Mouse (Mus musculus): ENCODE results near the gene Lrrc26. TPM values are rescaled to one million over a fixed set of nuclear protein-coding genes. Genes with fewer than 3 reads are reported as not detected.
A peak's percentile ranks its signal among the peaks of the same experiment; 100 is the strongest.

The Lrrc26 gene
- total RNA-seq (2014; rRNA removed) (not detected in 2 replicates), polyA plus RNA-seq (2015; fragmentation: Nextera tagmentation; extraction: Ambion mirVana) (0.23 and 0.26 TPM in 2 replicates)

- no peak for TF ChIP-seq CTCF (IDR thresholded peaks at IDR 0.05)
- Histone ChIP-seq H3K9ac (replicated peaks; ENCODE audit: low read length, poor library complexity, severe bottlenecking) (peak within 1 kb of the TSS; percentile 1; the same call in 1 of the 2 replicates), H3K9me3 (ENCODE audit: low read length) (no peaks in the 10 kb centered on the region), H3K36me3 (ENCODE audit: insufficient read depth, low read length) (peaks cover 30% of the 10 kb centered on the region), H3K27me3 (ENCODE audit: insufficient read depth, low read length) (peaks cover 45% of the 10 kb centered on the region), H3K4me1 (ENCODE audit: insufficient read depth, low read length) (peaks cover 11% of the 10 kb centered on the region; the same call in 1 of the 2 replicates), H3K4me3 (ENCODE audit: low read depth, low read length) (peak within 1 kb of the TSS; percentile 18), H3K27ac (ENCODE audit: low read depth, low read length) (no peak within 1 kb of the TSS), H3K4me2 (ENCODE audit: low read depth, low read length, poor library complexity, severe bottlenecking) (peak within 1 kb of the TSS; percentile 50)
- DNase-seq (ENCODE audit: low spot score): peak; percentile 67
- ATAC-seq (ENCODE audit: low FRiP score): no peak
- WGBS: 5% methylated on average over 11 of the region's 11 CpGs
Measured at GRCm38 (mm10) chr2:25289651-25290050, at the start of gene Lrrc26. Gene Lrrc26, plus strand, starts transcription at chr2:25289915.

GRCm38 (mm10) chr2:25240310-25240709 lies 49.4 kb upstream of the Lrrc26 start:
- no peaks in the 10 kb centered on the region for H3K9me3 ChIP-seq (ENCODE audit: low read length)
- WGBS: 53% methylated on average over 8 of the region's 8 CpGs
- peaks cover 7% of the 10 kb centered on the region for H3K36me3 ChIP-seq (ENCODE audit: insufficient read depth, low read length)
- H3K27ac ChIP-seq (ENCODE audit: low read depth, low read length): peak overlapping the region; percentile 59; the same call in 1 of the 2 replicates
- ATAC-seq (ENCODE audit: low FRiP score) (no peak), DNase-seq (ENCODE audit: low spot score) (no peak)
- peak overlapping the region; percentile 94 for H3K4me2 ChIP-seq (ENCODE audit: low read depth, low read length, poor library complexity, severe bottlenecking)
- TF ChIP-seq CTCF (IDR thresholded peaks at IDR 0.05): no peak
- H3K4me3 ChIP-seq (ENCODE audit: low read depth, low read length): peak overlapping the region; percentile 75; the same call in 1 of the 2 replicates
- no peaks in the 10 kb centered on the region; the same call in 1 of the 2 replicates for H3K27me3 ChIP-seq (ENCODE audit: insufficient read depth, low read length)
- H3K4me1 ChIP-seq (ENCODE audit: insufficient read depth, low read length): peaks cover 9% of the 10 kb centered on the region; the same call in 1 of the 2 replicates
- no peak overlapping the region for H3K9ac ChIP-seq (replicated peaks; ENCODE audit: low read length, poor library complexity, severe bottlenecking)

- ATAC-seq (ENCODE audit: low FRiP score) (peak; percentile 79), DNase-seq (ENCODE audit: low spot score) (peak; percentile 84)
- Histone ChIP-seq H3K27me3 (ENCODE audit: insufficient read depth, low read length) (no peaks in the 10 kb centered on the region; the same call in 1 of the 2 replicates), H3K27ac (ENCODE audit: low read depth, low read length) (peak overlapping the region; percentile 80), H3K36me3 (ENCODE audit: insufficient read depth, low read length) (peaks cover 12% of the 10 kb centered on the region), H3K4me2 (ENCODE audit: low read depth, low read length, poor library complexity, severe bottlenecking) (peak overlapping the region; percentile 94), H3K4me1 (ENCODE audit: insufficient read depth, low read length) (peaks cover 9% of the 10 kb centered on the region; the same call in 1 of the 2 replicates), H3K9ac (replicated peaks; ENCODE audit: low read length, poor library complexity, severe bottlenecking) (peak overlapping the region; percentile 87), H3K9me3 (ENCODE audit: low read length) (no peaks in the 10 kb centered on the region), H3K4me3 (ENCODE audit: low read depth, low read length) (peak overlapping the region; percentile 75)
- TF ChIP-seq CTCF (IDR thresholded peaks at IDR 0.05): no peak
- under 1% methylated on average over 29 of the region's 29 CpGs for WGBS
Measured at GRCm38 (mm10) chr2:25240723-25241437, 48.8 kb upstream of the Lrrc26 start.

GRCm38 (mm10) chr2:25241438-25241775 lies 48.3 kb upstream of the Lrrc26 start:
- H3K4me3 ChIP-seq (ENCODE audit: low read depth, low read length): peak overlapping the region; percentile 75
- WGBS: 14% methylated on average over 6 of the region's 6 CpGs
- peak overlapping the region; percentile 87 for H3K9ac ChIP-seq (replicated peaks; ENCODE audit: low read length, poor library complexity, severe bottlenecking)

GRCm38 (mm10) chr2:25242101-25242506 lies 47.6 kb upstream of the Lrrc26 start, which contains the start of the genes Rnf208 and Cysrt1:
Gene Rnf208, plus strand, starts transcription at chr2:25242255.
Gene Cysrt1, minus strand, starts transcription at chr2:25242452.
- 2% methylated on average over 42 of the region's 59 CpGs for WGBS
- ATAC-seq (ENCODE audit: low FRiP score) (peak; percentile 60), DNase-seq (ENCODE audit: low spot score) (peak; percentile 57)
- peaks cover 17% of the 10 kb centered on the region for H3K36me3 ChIP-seq (ENCODE audit: insufficient read depth, low read length)
- no peaks in the 10 kb centered on the region for H3K27me3 ChIP-seq (ENCODE audit: insufficient read depth, low read length)
- H3K4me1 ChIP-seq (ENCODE audit: insufficient read depth, low read length): peaks cover 9% of the 10 kb centered on the region; the same call in 1 of the 2 replicates
- no peak for TF ChIP-seq CTCF (IDR thresholded peaks at IDR 0.05)
- peak within 1 kb of the TSS; percentile 94 for H3K4me2 ChIP-seq (ENCODE audit: low read depth, low read length, poor library complexity, severe bottlenecking)
- peak within 1 kb of the TSS; percentile 75 for H3K4me3 ChIP-seq (ENCODE audit: low read depth, low read length)
- H3K27ac ChIP-seq (ENCODE audit: low read depth, low read length): peak within 1 kb of the TSS; percentile 80
- H3K9me3 ChIP-seq (ENCODE audit: low read length): no peaks in the 10 kb centered on the region
- peak within 1 kb of the TSS; percentile 87 for H3K9ac ChIP-seq (replicated peaks; ENCODE audit: low read length, poor library complexity, severe bottlenecking)

More at GRCm38 (mm10) chr2:25241438-25241775, 48.3 kb upstream of the Lrrc26 start:
- Histone ChIP-seq H3K9me3 (ENCODE audit: low read length) (no peaks in the 10 kb centered on the region), H3K4me2 (ENCODE audit: low read depth, low read length, poor library complexity, severe bottlenecking) (peak overlapping the region; percentile 94), H3K27me3 (ENCODE audit: insufficient read depth, low read length) (no peaks in the 10 kb centered on the region), H3K4me1 (ENCODE audit: insufficient read depth, low read length) (peaks cover 9% of the 10 kb centered on the region; the same call in 1 of the 2 replicates), H3K36me3 (ENCODE audit: insufficient read depth, low read length) (peaks cover 17% of the 10 kb centered on the region), H3K27ac (ENCODE audit: low read depth, low read length) (peak overlapping the region; percentile 80)
- no peak for DNase-seq (ENCODE audit: low spot score)
- TF ChIP-seq CTCF (IDR thresholded peaks at IDR 0.05): no peak
- ATAC-seq (ENCODE audit: low FRiP score): peak; percentile 47; the same call in 1 of the 2 replicates

- Histone ChIP-seq H3K4me3 (ENCODE audit: low read depth, low read length) (peak overlapping the region; percentile 75), H3K4me2 (ENCODE audit: low read depth, low read length, poor library complexity, severe bottlenecking) (peak overlapping the region; percentile 94), H3K9ac (replicated peaks; ENCODE audit: low read length, poor library complexity, severe bottlenecking) (peak overlapping the region; percentile 87), H3K27ac (ENCODE audit: low read depth, low read length) (no peak overlapping the region), H3K27me3 (ENCODE audit: insufficient read depth, low read length) (no peaks in the 10 kb centered on the region), H3K36me3 (ENCODE audit: insufficient read depth, low read length) (peaks cover 24% of the 10 kb centered on the region), H3K9me3 (ENCODE audit: low read length) (no peaks in the 10 kb centered on the region), H3K4me1 (ENCODE audit: insufficient read depth, low read length) (peaks cover 9% of the 10 kb centered on the region; the same call in 1 of the 2 replicates)
- WGBS: 85% methylated on average over 8 of the region's 8 CpGs
- DNase-seq (ENCODE audit: low spot score): no peak
- no peak for ATAC-seq (ENCODE audit: low FRiP score)
- no peak for TF ChIP-seq CTCF (IDR thresholded peaks at IDR 0.05)
Measured at GRCm38 (mm10) chr2:25243342-25243741, 46.4 kb upstream of the Lrrc26 start.

Measured in midbrain, postnatal 0 days (tissue).